Mouse (Mus musculus) lung, adult 2 months (tissue): ENCODE data around the gene Ralgds.

Experiments
- CTCF ChIP-seq: fragments of 200-500 bp; IDR thresholded peaks from 2 replicates; pipeline ENCODE4 v1.5.1; 2011; ENCODE audit warnings: mild to moderate bottlenecking, low read length, control low read depth; ENCODE audit not compliant: insufficient read depth
- POLR2A ChIP-seq: fragments of 200-500 bp; IDR thresholded peaks from 2 replicates; pipeline ENCODE4 v1.6.1; 2011; ENCODE audit warnings: low read depth, mild to moderate bottlenecking, control low read depth, low read length, borderline replicate concordance; ENCODE audit errors: extremely low read depth

- TF ChIP-seq POLR2A (no peak), CTCF (no peak)
Observed at GRCm38 (mm10) chr2:28549157-28549556, 36.2 kb downstream of the Ralgds start.
